Mouse (Mus musculus): ENCODE measurements around the gene Il22ra1.

Il22ra1 gene

GRCm38 (mm10) chr4:135758331-135758730 lies 30.4 kb downstream of the Il22ra1 start:
- H3K27me3 ChIP-seq (ENCODE audit: insufficient read depth, low read length) = peaks cover 8% of the 10 kb centered on the region; the same call in 1 of the 2 replicates
- peaks cover 29% of the 10 kb centered on the region for H3K4me1 ChIP-seq (replicated peaks; ENCODE audit: low read depth, low read length)
- H3K4me3 ChIP-seq (replicated peaks; ENCODE audit: low read length) = no peak overlapping the region
- H3K9me3 ChIP-seq (ENCODE audit: low read length) = peaks cover 6% of the 10 kb centered on the region
- H3K36me3 ChIP-seq (ENCODE audit: insufficient read depth, low read length) = no peaks in the 10 kb centered on the region
- TF ChIP-seq POU5F1 (IDR thresholded peaks at IDR 0.05; ENCODE audit: borderline replicate concordance, low read length) (no peak), NANOG (IDR thresholded peaks at IDR 0.05; ENCODE audit: borderline replicate concordance, low read length) (no peak), CTCF (conservative IDR thresholded peaks at IDR 0.05; ENCODE audit: low read length) (no peak; the same call in 1 of the 2 replicates)

DNA sequence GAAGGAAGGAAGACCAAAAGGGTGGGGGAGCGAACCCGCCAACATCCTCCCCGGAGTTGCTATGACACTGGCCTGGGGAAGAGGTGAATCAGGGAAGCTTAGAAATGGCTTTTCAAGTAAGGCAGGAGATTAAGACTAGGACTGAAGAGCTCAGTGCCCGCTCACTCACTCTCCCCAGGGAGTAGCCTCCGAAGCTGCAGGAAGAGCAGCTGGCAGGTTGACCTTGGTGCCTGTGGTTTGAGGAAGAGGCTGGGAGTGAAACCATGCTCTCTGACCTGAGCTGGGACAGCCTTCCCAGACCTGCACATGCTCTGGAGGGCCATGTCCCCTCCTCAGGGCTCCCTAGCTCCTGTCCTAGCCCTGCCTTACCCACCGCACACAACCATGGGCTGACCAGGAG lies 30.9 kb downstream of the Il22ra1 start:
- Histone ChIP-seq H3K27me3 (ENCODE audit: insufficient read depth, low read length) (peaks cover 8% of the 10 kb centered on the region; the same call in 1 of the 2 replicates), H3K4me3 (replicated peaks; ENCODE audit: low read length) (no peak overlapping the region), H3K9me3 (ENCODE audit: low read length) (peaks cover 6% of the 10 kb centered on the region), H3K4me1 (replicated peaks; ENCODE audit: low read depth, low read length) (peaks cover 29% of the 10 kb centered on the region), H3K36me3 (ENCODE audit: insufficient read depth, low read length) (no peaks in the 10 kb centered on the region)
- TF ChIP-seq NANOG (IDR thresholded peaks at IDR 0.05; ENCODE audit: borderline replicate concordance, low read length) (no peak), CTCF (conservative IDR thresholded peaks at IDR 0.05; ENCODE audit: low read length) (no peak), POU5F1 (IDR thresholded peaks at IDR 0.05; ENCODE audit: borderline replicate concordance, low read length) (no peak)

DNA sequence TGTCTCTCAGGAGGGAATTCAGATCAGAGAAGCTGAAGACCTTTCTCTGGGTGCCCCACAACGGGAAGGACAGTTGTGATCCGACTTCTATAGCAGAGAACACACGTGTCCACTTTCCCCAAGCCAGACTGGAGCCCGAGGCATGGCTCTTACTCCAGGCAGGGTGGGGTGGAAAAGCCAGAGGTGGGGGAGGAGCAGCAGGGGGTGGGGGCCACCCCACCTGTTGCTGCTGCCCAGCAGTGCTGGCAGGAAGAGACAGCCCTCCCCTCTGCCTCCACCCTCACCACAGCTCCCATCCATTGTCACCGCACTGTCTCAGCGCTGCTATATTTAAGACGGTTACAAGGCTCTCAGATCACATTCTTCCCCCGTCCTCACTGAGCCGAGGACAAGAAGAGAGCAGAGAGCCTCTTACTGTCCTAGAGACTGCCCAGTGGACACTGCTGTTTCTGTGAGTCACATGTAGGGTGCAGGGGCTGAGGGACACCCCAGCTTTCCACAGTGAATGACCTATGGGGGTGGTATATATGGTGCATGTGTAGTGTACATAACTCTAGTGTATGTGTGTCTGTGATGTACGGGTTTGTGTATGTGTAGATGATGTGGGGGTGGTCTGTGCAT lies 31.5 kb downstream of the Il22ra1 start, which contains the start of gene Myom3:
Myom3 (plus strand) TSS at position 360 of the 621 bp plus-strand sequence.
- peaks cover 8% of the 10 kb centered on the region; the same call in 1 of the 2 replicates for H3K27me3 ChIP-seq (ENCODE audit: insufficient read depth, low read length)
- H3K36me3 ChIP-seq (ENCODE audit: insufficient read depth, low read length) = no peaks in the 10 kb centered on the region
- H3K4me3 ChIP-seq (replicated peaks; ENCODE audit: low read length) = no peak within 1 kb of the TSS
- peaks cover 30% of the 10 kb centered on the region for H3K4me1 ChIP-seq (replicated peaks; ENCODE audit: low read depth, low read length)
- peaks cover under 1% of the 10 kb centered on the region; the same call in 1 of the 2 replicates for H3K9me3 ChIP-seq (ENCODE audit: low read length)
- TF ChIP-seq CTCF (conservative IDR thresholded peaks at IDR 0.05; ENCODE audit: low read length) (no peak), NANOG (IDR thresholded peaks at IDR 0.05; ENCODE audit: borderline replicate concordance, low read length) (no peak), POU5F1 (IDR thresholded peaks at IDR 0.05; ENCODE audit: borderline replicate concordance, low read length) (no peak)

DNA sequence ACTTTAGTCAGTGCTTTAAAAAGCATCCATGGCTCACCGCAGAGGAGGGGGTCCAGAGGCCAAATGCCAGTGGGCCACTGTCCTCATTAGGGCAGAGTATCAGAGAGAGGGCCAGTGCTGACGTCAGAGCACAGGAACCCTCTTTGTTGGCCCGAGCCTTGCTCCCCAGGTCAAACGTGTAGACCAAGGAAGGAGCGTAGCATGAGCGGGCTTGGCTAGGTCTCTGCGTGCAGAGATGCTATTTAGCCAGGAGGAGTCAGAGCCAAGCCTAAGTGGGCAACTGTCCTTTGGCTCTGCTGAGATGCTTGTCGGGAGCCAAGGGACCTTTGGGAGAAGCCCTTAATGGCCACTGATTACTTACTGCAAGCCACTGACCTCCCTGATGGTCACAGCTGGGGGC lies 33.1 kb downstream of the Il22ra1 start:
- Histone ChIP-seq H3K27me3 (ENCODE audit: insufficient read depth, low read length) (peaks cover 8% of the 10 kb centered on the region; the same call in 1 of the 2 replicates), H3K9me3 (ENCODE audit: low read length) (no peaks in the 10 kb centered on the region), H3K4me3 (replicated peaks; ENCODE audit: low read length) (no peak overlapping the region), H3K4me1 (replicated peaks; ENCODE audit: low read depth, low read length) (peaks cover 45% of the 10 kb centered on the region), H3K36me3 (ENCODE audit: insufficient read depth, low read length) (no peaks in the 10 kb centered on the region)
- TF ChIP-seq POU5F1 (IDR thresholded peaks at IDR 0.05; ENCODE audit: borderline replicate concordance, low read length) (no peak), NANOG (IDR thresholded peaks at IDR 0.05; ENCODE audit: borderline replicate concordance, low read length) (no peak)

- Histone ChIP-seq H3K4me1 (replicated peaks; ENCODE audit: low read depth, low read length) (peaks cover 47% of the 10 kb centered on the region), H3K27me3 (ENCODE audit: insufficient read depth, low read length) (peaks cover 8% of the 10 kb centered on the region; the same call in 1 of the 2 replicates), H3K4me3 (replicated peaks; ENCODE audit: low read length) (peak overlapping the region; percentile 53), H3K9me3 (ENCODE audit: low read length) (no peaks in the 10 kb centered on the region), H3K36me3 (ENCODE audit: insufficient read depth, low read length) (no peaks in the 10 kb centered on the region)
- TF ChIP-seq CTCF (conservative IDR thresholded peaks at IDR 0.05; ENCODE audit: low read length) (no peak), POU5F1 (IDR thresholded peaks at IDR 0.05; ENCODE audit: borderline replicate concordance, low read length) (no peak), NANOG (IDR thresholded peaks at IDR 0.05; ENCODE audit: borderline replicate concordance, low read length) (no peak)
Measured at GRCm38 (mm10) chr4:135761569-135761968, 33.6 kb downstream of the Il22ra1 start.

DNA sequence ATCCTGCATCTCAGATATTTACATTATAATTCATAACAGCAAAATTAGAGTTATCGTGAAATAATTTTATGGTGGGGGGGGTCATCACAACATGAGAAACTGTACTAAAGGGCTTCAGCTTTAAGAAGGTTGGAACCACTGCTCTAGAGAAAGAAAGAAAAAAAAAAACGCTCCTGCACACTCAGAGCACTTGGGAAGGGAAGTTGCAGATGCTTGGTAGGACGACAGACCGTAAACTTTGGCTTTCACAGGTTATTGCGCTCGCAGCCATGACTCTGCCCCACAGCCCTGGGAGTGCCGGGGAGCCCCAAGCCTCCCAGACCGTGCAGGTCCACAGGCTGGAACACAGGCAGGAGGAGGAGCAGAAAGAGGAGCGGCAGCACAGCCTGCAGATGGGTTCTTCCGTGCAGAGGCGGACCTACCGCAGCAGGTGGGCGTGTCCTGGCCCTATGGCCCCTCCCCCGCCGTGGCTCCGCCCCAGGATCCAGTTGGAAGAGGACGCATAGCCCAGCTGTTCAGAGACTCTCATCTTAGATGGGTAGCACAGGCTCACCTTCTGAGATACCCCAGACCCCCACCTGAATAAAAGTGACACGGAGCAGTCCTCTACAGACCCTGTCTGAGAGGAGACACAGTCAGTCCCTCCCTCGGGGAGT lies 34.4 kb downstream of the Il22ra1 start:
- no peaks in the 10 kb centered on the region for H3K36me3 ChIP-seq (ENCODE audit: insufficient read depth, low read length)
- no peak for TF ChIP-seq POU5F1 (IDR thresholded peaks at IDR 0.05; ENCODE audit: borderline replicate concordance, low read length)
- no peak for TF ChIP-seq NANOG (IDR thresholded peaks at IDR 0.05; ENCODE audit: borderline replicate concordance, low read length)
- TF ChIP-seq CTCF (conservative IDR thresholded peaks at IDR 0.05; ENCODE audit: low read length) = no peak
- no peaks in the 10 kb centered on the region for H3K9me3 ChIP-seq (ENCODE audit: low read length)
- H3K4me3 ChIP-seq (replicated peaks; ENCODE audit: low read length) = peak overlapping the region; percentile 53
- peaks cover 47% of the 10 kb centered on the region for H3K4me1 ChIP-seq (replicated peaks; ENCODE audit: low read depth, low read length)
- peaks cover 8% of the 10 kb centered on the region; the same call in 1 of the 2 replicates for H3K27me3 ChIP-seq (ENCODE audit: insufficient read depth, low read length)

DNA sequence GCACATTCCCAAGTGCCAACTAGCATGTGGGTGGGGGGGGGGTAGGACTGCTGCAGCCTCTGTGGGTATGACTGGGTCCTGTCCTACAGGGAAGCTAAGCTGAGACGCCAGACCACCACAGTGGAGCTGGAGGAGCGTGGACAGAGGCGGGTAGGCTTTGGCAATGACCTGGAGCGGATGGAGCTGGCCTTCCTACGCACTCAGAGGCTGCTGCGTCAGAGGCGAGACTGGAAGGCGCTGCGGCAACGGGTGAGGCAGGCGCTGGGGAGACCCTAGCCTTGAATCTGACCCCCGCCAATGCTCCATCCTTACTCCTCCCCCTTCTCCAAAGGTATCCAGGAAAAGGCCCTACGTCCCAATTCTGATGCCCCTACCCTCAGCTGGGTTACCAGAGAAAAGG lies 36.7 kb downstream of the Il22ra1 start:
- H3K36me3 ChIP-seq (ENCODE audit: insufficient read depth, low read length) = no peaks in the 10 kb centered on the region
- H3K9me3 ChIP-seq (ENCODE audit: low read length) = no peaks in the 10 kb centered on the region
- peaks cover 53% of the 10 kb centered on the region for H3K4me1 ChIP-seq (replicated peaks; ENCODE audit: low read depth, low read length)
- TF ChIP-seq NANOG (IDR thresholded peaks at IDR 0.05; ENCODE audit: borderline replicate concordance, low read length) (no peak), CTCF (conservative IDR thresholded peaks at IDR 0.05; ENCODE audit: low read length) (no peak), POU5F1 (IDR thresholded peaks at IDR 0.05; ENCODE audit: borderline replicate concordance, low read length) (no peak)
- 0 out of 2 replicates have a peak overlapping the region, but pooled peaks have one; percentile 3 for H3K4me3 ChIP-seq (replicated peaks; ENCODE audit: low read length)
- H3K27me3 ChIP-seq (ENCODE audit: insufficient read depth, low read length) = peaks cover 5% of the 10 kb centered on the region

DNA sequence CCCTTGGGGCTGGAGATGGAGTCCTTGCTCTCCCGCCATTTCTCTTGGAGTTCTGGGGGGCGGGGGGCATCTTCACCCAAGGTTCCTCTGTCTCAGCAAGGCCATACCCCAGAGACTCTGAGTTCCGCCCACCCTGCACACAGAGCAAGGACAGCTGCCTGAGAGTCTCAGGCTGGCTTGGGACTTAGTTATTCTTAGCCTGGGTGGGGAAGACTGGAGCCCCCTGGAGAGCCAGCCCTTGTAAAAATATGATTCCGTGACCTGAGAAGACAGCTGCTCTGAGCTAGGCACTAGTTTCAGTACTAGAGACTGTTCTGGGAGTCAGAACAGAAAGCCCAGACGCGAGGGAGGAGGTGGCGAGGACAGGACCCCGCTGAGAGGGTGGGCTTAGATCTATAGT lies 37.7 kb downstream of the Il22ra1 start:
- Histone ChIP-seq H3K36me3 (ENCODE audit: insufficient read depth, low read length) (no peaks in the 10 kb centered on the region), H3K4me3 (replicated peaks; ENCODE audit: low read length) (peak overlapping the region; percentile 10; the same call in 1 of the 2 replicates), H3K27me3 (ENCODE audit: insufficient read depth, low read length) (peaks cover 7% of the 10 kb centered on the region), H3K4me1 (replicated peaks; ENCODE audit: low read depth, low read length) (peaks cover 59% of the 10 kb centered on the region), H3K9me3 (ENCODE audit: low read length) (no peaks in the 10 kb centered on the region)
- no peak for TF ChIP-seq NANOG (IDR thresholded peaks at IDR 0.05; ENCODE audit: borderline replicate concordance, low read length)

Data from E14TG2a.4 (cell line).